Mouse (Mus musculus) cerebellum, adult 9-11 months (tissue): ENCODE measurements at regions not wholly inside any gene's neighbourhood (a gene's known extent, or its start where the extent isn't known, plus 50 kb on each side); places are given as distances from the start of the nearest gene placed in this dataset.
A peak's percentile ranks its signal among the peaks of the same experiment; 100 is the strongest.

Source experiments
- DNase-seq: peaks from one replicate; pipeline ENCODE4 v3.0.0; 2022

DNA sequence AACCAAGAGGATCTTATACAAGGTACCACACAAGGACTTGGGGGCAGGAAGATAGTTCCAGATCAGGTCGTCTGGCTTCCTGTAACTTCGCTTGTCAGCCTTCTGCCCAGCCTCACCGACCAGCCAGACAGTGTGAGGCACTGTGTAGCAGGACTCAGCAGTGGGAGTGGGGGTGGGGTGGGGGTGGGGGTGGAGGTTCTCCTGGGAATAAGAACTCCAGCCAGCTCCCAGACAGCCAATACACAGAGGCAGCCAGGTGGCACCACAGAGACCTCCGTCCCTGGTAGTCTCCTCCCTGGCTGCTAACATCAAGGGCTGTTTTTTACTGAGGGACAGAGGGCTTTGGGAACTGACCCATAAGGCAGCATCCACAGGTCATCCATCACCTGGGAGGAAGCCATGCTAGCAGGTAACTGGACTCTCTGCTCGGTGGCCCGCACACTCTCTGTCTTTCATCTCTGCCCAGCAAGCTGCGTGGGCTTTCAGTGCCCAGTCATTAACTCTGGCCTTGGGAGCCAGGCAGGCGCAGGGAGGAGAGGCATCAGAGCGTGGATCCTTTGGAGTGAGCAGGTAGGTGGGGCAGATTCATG is 60.3 kb upstream of the Wnt4 start:
- DNase-seq, result no peak

DNA sequence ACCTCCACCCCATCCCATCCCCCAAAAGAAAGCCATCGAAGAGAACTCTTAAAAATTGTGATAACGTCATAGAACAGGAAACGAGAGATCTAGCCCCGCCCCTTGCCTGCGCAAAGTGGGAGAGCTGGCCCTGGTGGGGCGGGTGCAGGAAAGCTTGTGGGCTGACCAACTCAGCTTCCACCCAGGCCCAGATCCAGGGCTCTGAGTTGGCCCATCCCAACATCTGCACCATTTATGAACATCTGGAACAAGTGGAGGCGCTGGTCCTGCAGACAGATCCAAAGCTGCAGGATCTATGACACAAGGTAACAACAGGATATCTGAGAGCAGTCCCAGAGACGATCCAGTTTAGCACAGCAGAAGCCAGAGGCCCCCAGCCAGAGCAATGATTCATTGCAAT is 62.7 kb upstream of the Wnt4 start:
- no peak for DNase-seq

DNA sequence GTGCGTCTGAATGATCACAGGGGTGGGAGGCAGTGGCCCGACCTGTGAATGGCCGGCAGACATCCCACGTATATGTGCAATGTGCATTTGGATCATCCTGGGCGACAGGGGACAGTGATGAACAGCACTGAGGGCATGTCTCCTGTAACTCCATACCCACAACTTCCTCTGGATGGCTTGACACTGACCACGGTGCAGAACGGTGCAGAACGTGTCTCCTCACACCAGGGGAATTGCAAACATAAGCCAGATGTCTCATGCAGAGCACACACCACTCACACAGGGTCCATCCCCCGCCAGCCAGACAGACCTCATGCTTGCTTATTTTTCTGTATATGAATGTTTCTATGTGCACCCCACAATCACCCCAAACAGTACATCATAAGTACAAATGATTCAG is 64.4 kb upstream of the Wnt4 start:
- no peak for DNase-seq

GRCm38 (mm10) chr4:137212106-137212505 is 65.2 kb upstream of the Wnt4 start:
- DNase-seq, result no peak

DNA sequence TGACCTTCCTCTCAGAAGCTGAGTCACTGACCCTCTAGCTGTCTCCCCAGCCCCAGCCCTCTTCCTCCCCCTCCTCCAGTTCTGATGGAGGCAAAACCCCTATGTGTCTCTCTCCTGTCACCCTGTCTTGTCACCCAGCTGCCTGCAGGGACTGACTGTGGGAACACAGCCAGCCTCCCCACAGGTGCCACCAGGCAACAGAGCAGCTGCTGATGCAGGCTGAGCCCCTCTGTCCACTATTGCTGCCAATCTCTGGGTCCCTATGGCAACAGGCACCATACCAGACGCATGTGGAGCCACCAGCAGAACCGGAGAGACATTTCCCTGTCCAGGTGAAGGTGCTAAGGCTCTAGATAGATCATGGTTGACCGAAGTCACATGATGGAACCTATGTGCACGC is 66.0 kb upstream of the Wnt4 start:
- DNase-seq, result no peak

DNA sequence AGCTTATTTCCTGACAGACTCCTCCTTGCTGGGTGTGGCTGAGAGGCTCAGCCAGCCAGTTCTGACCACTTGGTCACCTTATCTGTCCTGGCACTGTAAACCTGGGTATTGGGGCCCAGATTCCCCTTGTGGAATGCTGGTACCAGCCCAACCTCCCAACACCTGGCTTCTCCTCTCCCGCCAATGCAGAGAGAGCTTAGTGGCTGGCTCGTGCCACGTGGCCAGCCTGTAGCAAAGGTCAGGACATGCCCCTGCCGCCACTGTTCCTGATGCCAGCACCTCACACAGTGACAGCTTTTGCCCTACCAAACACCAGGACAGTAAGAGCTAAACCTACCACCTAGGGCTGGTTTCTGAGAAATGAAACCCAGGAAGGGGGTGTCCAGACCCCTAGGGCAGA is 66.8 kb upstream of the Wnt4 start:
- no peak for DNase-seq

GRCm38 (mm10) chr4:137200968-137201367 is 76.3 kb upstream of the Wnt4 start:
- no peak for DNase-seq

DNA sequence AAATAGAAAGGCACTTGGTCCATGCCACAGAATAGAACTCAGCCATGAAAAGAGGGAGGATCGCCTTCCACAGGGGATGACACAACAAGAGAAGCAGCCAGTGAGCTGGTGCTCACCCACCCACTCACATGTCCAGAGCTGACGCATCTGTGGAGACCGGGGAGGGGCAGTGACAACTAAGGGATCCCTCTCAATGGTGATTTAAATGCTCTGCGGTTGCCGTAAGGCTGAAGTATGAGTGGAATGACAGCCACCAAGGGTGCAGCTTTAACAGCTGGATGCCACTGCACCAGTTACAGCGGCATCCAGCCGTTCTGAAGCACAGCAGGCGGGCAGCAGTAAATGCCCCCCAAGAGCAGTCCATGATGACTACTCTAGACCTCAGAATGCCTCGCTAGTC is 76.9 kb upstream of the Wnt4 start:
- DNase-seq, result no peak

DNA sequence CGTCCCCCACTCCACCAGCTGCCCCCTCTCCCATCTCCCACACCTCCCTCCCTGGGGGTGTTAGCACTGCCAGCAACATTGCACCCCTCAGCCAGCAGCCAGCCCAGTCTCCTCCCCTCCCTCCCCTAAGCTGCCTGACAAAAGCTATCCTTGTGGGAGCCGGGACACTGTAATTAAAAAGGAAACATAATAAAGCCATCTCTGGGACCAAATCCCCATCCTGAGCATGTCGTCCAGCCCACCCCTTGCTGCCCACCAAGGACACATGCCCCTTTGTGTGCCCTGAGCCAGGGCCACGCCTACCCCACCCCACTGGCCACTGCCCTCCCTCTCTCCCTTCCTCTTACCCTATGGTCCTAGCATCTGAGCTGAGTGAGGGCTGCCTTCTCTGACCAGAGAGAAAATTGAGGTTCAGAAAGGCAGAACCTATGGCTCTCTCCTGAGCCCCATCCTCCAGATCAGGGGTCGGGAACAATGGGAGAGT is 80.8 kb upstream of the Wnt4 start:
- no peak for DNase-seq

GRCm38 (mm10) chr4:137194106-137194505 is 83.2 kb upstream of the Wnt4 start:
- DNase-seq, result no peak

- DNase-seq, result no peak
These were observed 86.7 kb upstream of the Wnt4 start for GRCm38 (mm10) chr4:137190625-137191024.

DNA sequence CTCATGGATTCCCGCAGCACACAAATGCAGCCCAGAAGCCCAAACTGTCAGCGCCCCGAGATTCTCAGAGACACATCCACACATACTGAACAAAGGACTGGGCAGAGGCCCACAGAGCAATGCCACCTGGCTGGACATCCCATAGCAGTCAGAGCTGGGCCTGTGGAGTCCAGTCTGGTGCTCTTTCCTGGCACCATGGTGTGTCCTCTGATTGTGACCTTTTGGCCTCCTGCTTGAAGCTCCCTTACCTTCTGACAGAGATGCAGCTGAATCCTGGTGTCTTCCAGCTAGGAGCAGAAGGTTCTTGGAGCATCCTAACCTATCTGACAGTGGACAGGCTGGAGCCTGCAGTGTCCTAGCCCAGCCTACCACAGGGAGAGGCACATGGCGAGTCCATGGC is 87.5 kb upstream of the Wnt4 start:
- DNase-seq, result peak; percentile 69

- peak; percentile 89 for DNase-seq
These were observed 88.2 kb upstream of the Wnt4 start for GRCm38 (mm10) chr4:137189058-137189457.

DNA sequence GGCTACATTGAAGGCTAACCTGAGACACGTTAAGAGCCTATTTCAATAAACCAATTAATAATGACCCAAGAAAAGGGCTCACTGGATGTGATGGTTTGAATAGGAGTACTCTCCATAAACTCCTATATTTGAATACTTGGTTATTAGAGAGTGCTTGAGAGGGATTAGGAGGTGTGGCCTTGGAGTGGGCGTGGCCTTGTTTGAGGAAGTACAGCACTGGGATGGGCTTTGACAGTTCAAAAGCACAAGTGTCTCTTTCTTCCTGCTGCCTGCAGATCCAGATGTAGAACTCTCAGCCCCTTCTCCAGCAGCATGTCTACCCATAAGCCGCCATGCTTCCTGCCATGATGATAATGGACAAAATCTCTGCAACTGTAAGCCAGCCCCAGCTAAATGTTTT is 89.7 kb upstream of the Wnt4 start:
- no peak for DNase-seq

DNA sequence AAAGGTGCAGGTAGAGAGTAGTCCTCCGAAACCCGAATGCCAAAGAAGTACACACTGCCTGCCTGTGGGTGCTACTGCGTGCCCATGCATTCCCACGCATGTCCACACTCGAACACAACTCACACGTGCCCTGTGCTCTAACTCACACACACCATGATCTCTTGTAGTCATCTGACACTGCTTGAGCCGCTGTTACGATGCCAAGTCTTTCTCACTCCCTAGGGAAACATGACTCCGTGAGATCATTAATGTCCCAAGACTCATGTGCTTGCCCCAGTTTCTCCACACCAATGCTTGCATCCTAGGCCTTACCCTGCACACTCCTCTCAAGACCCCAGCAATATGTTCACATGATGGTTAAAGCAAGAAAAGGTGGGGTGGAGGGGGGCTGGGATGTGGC is 90.2 kb upstream of the Wnt4 start:
- no peak for DNase-seq

DNA sequence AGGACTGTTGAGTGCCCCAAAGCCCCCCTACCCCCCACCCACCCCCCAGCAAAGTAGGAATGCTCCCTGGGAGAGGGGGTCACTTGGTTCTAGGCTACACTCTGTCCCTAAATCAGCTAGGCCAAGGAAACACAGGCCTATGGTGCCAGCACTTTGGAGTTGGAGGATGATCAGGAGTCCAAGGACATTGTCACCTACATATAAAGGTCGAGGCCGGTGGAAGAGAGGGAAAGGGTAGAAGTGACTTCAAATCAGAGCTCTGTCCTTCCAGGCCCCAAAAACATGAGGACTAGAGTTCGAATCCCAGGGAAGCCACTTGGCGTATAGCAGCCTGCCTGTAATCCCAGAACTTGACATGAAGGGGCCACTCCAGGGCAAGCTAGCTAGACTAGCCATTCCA is 92.3 kb upstream of the Wnt4 start:
- DNase-seq, result no peak

- no peak for DNase-seq
These were observed 94.0 kb upstream of the Wnt4 start for GRCm38 (mm10) chr4:137183181-137183850.

DNA sequence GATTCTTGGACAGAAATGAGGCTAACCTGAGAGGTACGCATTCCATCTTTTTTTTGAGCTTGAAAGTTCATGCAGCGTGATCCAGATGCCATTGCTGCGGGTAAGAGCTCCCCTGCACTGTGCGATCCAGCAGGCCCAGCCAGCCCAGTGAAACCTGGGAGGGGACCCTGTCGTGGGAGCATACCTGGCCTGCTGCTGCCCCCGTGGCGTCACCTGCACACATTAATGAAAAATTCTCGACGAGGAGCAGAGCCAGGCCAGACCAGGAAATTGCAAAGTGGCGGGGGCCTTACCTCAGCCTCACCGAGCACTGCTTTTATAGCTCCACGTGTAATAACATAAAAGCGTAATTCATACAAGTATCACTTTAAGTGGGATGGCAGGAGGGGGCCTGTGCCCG is 94.7 kb upstream of the Wnt4 start:
- no peak for DNase-seq

GRCm38 (mm10) chr4:137181252-137181651 is 96.0 kb upstream of the Wnt4 start:
- DNase-seq, result no peak

GRCm38 (mm10) chr4:137180083-137180482 is 97.2 kb upstream of the Wnt4 start:
- DNase-seq, result no peak

DNA sequence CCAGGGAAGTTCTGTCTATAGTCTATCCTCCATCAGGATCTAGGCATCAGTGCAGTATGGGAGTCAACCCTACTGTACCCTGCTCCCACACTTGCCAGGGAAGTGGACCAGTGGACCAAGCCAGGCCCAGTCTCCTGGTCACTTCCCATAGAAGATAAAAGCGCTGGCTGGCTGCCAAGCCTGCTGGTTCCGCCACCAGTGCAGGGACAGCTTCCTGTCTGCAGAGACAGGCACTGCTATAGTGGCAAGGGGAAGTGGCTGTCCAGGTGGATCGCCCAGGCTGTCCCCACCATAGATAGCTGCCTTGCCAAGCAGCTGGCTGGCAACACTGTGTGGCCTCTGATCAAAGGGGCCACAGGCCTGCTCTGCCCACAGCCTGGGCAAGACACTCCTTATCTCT is 98.5 kb upstream of the Wnt4 start:
- no peak for DNase-seq

DNA sequence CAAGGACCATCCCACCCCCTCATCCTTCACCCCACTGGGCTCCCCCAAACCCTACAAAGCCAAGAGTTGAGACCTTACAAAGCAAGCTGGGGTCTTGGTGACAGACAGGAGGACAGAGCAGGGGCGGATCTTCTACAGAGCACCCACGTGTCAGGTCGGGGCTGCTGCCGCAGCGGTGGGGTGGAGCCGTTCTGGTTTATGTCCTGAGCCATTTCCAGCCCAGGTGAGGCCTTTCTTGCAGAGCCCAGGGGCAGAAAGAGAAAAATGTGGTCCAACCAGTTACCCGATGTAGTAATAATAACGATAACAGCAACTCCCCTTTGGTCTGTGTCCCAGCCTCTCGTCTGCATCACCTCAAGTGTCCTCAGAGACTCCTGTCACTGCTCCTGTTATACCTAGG is 112.4 kb upstream of the Wnt4 start:
- DNase-seq, result no peak

DNA sequence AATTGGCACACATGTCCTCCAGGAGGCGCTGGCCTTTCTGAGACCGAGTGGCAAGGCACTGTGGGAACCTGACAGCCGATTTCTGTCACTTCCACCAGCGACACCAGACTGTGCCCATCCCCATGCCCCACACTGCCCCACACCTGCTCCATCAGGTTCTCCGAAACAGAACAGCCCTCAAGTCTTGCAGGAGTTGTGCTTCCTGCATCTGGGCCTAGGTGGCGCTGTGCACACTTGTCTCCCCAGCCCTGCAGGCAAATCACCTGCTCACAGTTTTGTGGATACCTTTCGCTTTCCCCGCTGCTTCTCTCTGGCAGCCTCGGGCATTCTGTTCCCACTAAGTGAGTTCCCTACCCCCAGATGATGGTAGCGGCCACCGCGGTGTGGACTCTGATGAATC is 112.9 kb upstream of the Wnt4 start:
- DNase-seq, result peak; percentile 88

DNA sequence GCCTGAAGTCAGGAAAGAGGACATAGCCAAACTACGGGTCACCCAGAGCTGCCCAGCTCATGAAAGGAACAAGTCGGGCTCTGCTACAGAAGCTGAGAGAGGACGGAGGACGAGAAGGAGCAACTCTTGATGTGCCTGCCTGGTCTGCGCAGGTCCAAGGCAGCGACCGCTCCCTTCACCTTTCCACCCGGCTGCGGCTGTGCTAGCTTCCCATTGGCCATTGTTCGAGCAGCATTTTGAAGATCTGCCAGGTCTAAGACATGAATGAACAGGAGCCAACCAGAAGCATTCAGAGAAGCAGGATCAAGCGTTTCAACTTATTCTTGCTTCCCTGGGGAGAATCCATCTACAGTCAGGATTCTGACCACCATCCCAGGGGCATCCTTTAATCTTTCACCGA is 113.3 kb upstream of the Wnt4 start:
- no peak for DNase-seq

DNA sequence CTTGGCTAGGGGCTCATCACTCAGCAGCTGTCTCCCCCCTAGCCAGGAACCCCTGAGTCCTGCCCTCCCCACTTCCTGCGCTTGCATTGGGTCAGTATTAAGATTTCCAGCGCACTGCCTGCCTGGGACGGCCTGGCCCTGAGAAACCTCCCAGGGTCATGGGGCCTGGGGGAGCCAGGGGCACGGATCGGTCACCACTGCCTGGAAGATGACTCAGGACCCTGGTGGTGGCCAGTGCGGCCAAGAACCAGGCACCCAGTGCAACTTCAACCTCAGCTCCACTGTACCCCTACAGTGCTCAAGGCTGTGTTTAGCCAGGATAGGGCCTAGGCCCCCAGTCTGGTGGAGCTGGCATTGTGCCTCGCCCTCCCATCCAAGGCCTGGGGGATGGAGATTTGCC is 111.9 kb upstream of the Zbtb40 start:
- DNase-seq, result no peak
